Mouse (Mus musculus) ES-Bruce4 (cell line): ENCODE results near the gene Nae1. TPM values are rescaled to one million over a fixed set of nuclear protein-coding genes. Genes with fewer than 3 reads are reported as not detected.

Experiments
- H3K27ac ChIP-seq: 2 replicates; pipeline ENCODE4 v1.5.1; 2012; ENCODE audit warnings: low read length, inconsistent platforms; ENCODE audit not compliant: insufficient read depth
- H3K27me3 ChIP-seq: 2 replicates; pipeline ENCODE4 v1.6.1; 2012; ENCODE audit warnings: mild to moderate bottlenecking, low read length, inconsistent platforms; ENCODE audit not compliant: control insufficient read depth, poor library complexity, insufficient read depth, severe bottlenecking
- H3K36me3 ChIP-seq: 2 replicates; pipeline ENCODE4 v1.6.1; 2012; ENCODE audit warnings: inconsistent platforms, mild to moderate bottlenecking, low read length, moderate library complexity; ENCODE audit not compliant: control insufficient read depth, poor library complexity, insufficient read depth, severe bottlenecking
- H3K4me1 ChIP-seq: one replicate; pipeline ENCODE4 v1.8.1; 2011; ENCODE audit warnings: low read length; ENCODE audit not compliant: control insufficient read depth, insufficient read depth
- H3K4me3 ChIP-seq: 2 replicates; pipeline ENCODE4 v1.5.1; 2011; ENCODE audit warnings: low read depth, mild to moderate bottlenecking, low read length
- H3K9ac ChIP-seq: 2 replicates; pipeline ENCODE4 v1.6.1; 2012; ENCODE audit warnings: low read depth, mild to moderate bottlenecking, inconsistent platforms; ENCODE audit not compliant: poor library complexity, severe bottlenecking
- H3K9me3 ChIP-seq: replicated peaks from 2 replicates; pipeline ENCODE4 v1.6.1; 2012; ENCODE audit warnings: mild to moderate bottlenecking, low read length, inconsistent platforms; ENCODE audit not compliant: control insufficient read depth, poor library complexity, insufficient read depth, severe bottlenecking
- CTCF ChIP-seq: IDR thresholded peaks from one replicate; pipeline ENCODE4 v1.8.1; 2011; ENCODE audit warnings: low read depth, low read length
- EP300 ChIP-seq: IDR thresholded peaks from 2 replicates; pipeline ENCODE4 v1.6.1; 2011; ENCODE audit warnings: low read depth, low read length; ENCODE audit not compliant: insufficient read depth
- POLR2A ChIP-seq: IDR thresholded peaks from one replicate; pipeline ENCODE4 v1.8.1; 2011; ENCODE audit warnings: low read length; ENCODE audit not compliant: insufficient read depth
- polyA plus RNA-seq: library from polyadenylated mRNA; stranded (reverse); fragments of >200 nt; gene quantifications from 2 replicates; pipeline ENCODE4 v1.2.4, GENCODE M21; 2011; ENCODE audit warnings: low read depth; ENCODE audit not compliant: missing spikeins, insufficient read depth, insufficient read length

The Nae1 gene
- polyA plus RNA-seq, 1 experiment: 114 TPM

DNA sequence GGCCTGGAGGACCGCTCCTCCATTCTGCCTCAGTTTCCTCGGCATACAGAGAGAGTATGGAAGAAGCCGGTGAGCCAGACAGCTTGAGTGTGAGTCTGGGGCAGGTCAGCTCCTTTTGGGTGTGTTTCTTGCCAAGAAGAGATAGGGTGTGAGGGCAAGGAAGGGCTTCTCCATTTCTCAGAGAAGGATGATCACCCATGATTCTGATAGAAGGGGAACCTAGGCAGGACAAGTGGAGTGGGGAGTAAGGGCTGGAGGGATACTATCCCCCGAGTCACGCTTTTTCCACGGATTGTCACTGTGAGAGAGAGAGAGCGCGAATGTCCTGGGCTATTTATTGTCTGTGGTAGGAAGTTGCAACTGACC is 7.1 kb upstream of the Nae1 start:
- TF ChIP-seq POLR2A (no peak), EP300 (no peak), CTCF (no peak)
- Histone ChIP-seq H3K4me1 (no peaks in the 10 kb centered on the region), H3K36me3 (no peaks in the 10 kb centered on the region), H3K9ac (peak overlapping the region; percentile 78), H3K27me3 (peaks cover 31% of the 10 kb centered on the region), H3K27ac (no peak overlapping the region), H3K9me3 (no peaks in the 10 kb centered on the region), H3K4me3 (peak overlapping the region; percentile 62)

DNA sequence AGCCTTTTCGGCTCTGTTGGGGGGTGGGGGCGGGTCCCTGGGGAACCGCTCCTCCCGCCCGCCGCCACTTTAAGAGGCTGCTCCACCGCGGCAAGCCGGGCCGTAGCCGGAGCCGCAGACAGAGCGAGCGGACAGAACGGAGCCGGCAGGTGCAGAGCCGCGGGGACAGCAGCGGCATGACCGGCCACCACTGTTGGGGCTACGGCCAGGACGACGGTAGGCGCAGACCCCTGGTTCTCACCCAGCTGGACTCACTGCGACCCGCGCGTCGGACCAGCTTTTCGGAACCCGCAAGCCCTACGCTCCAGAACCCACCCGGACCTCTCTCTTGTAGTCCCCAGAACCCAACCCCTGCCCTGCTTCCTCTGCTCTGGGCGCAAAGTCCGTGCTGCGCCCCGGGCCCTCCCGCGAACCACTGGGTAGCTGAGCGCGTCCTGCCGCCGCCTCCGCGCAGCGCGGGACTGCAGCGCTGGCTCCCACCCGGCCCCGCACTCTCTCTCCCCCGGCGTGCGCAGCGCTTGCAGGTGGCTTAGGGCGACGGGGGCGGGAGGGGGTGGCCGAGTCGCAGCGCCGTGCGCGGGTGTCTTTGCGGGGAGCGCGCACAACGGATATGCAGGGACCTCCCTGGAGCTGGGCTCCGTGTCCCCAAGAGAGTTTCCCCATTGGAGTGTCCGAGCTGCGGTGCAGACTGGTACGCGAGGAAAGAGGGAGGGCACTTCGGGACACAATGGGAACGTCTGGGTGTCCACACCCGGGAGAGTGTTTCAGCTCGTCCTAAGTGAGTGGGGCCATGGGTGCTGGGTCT is 6.5 kb upstream of the Nae1 start:
- Histone ChIP-seq H3K9me3 (no peaks in the 10 kb centered on the region), H3K27me3 (peaks cover 31% of the 10 kb centered on the region), H3K36me3 (no peaks in the 10 kb centered on the region), H3K4me3 (peak overlapping the region; percentile 62), H3K4me1 (no peaks in the 10 kb centered on the region), H3K9ac (peak overlapping the region; percentile 78), H3K27ac (no peak overlapping the region)
- TF ChIP-seq POLR2A: no peak
- no peak for TF ChIP-seq CTCF

DNA sequence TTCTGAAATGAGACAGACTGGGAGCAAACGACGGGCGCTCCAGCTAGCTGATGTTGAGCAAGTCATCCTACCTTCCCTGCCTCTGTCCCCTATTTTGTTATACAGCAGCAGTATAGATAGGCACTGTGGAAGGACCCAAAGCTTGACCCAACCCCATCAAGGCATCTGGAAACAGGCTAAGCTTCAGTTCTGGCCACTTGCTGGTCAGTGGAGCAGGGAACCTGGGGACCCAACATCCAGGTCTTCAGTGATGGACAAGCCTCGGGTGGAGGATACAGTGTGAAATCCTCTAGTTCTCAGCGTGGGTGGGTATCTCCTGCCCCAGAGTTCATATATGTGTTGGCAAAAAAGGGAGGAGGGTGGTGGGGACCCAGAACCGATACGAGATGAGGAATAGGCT is 5.8 kb upstream of the Nae1 start:
- H3K9me3 ChIP-seq: no peaks in the 10 kb centered on the region
- H3K4me1 ChIP-seq: no peaks in the 10 kb centered on the region
- H3K4me3 ChIP-seq: no peak overlapping the region
- H3K36me3 ChIP-seq: no peaks in the 10 kb centered on the region
- no peak overlapping the region for H3K27ac ChIP-seq
- TF ChIP-seq EP300 (no peak), POLR2A (no peak), CTCF (no peak)
- peaks cover 31% of the 10 kb centered on the region for H3K27me3 ChIP-seq
- peak overlapping the region; percentile 78; the same call in 1 of the 2 replicates for H3K9ac ChIP-seq

DNA sequence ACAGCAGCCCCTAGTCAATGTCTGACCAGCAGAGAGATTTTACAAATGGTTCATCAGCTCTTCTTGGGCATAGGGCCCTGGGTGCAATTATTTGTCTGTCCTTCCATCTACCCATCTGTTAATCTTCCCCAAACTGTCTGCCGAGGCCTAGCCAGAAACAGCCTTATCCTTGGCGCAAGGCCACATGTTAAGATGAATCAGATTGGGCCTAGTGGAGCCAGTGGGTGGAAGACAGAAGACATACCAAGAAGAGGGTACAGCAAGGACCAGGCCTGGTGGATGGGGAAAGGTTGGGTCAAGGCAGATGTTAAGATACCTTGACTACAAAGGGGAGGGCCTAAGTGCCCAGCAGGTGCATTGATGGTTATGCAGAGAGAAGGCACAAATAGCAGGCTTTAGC is 5.1 kb upstream of the Nae1 start:
- H3K4me1 ChIP-seq: no peaks in the 10 kb centered on the region
- peaks cover 31% of the 10 kb centered on the region for H3K27me3 ChIP-seq
- no peak overlapping the region for H3K9ac ChIP-seq
- TF ChIP-seq CTCF: no peak
- no peaks in the 10 kb centered on the region for H3K9me3 ChIP-seq
- H3K4me3 ChIP-seq: no peak overlapping the region
- H3K27ac ChIP-seq: no peak overlapping the region
- H3K36me3 ChIP-seq: no peaks in the 10 kb centered on the region

DNA sequence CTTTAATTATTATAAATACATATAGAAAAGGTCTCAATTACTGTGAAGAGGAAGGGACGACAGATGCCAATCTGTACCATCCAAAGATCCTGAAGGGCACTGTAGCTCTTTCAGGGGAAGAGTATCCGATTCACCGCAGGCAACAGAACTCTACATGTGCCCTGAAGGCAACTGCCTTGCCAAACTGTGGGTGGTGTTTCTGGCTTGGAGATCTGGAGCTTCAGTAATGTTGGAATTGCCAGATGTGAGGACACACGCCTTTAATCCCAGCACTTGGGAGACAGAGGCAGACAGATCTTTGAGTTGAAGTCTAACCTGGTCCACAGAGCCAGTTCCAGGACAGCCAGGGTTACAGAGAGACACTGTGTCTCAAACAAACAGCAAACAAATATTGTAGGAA is 4.5 kb upstream of the Nae1 start:
- H3K4me3 ChIP-seq: no peak overlapping the region

DNA sequence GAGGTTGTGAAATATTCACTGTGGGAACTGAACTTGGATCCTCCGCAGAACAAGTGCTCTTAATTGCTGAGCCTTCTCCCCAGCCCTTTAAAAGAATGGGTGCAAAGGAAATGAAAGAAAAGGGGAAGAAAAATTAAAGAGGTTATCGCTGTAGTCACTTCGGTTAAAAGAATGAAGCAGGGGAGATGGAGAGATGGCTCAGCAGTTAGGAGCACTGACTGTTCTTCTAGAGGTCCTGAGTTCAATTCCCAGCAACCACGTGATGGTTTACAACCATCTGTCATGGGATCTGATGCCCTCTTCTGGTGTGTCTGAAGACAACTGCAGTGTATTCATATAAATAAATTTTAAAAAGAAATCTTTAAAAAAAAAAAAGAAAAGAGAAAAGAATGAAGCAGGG is 1.6 kb upstream of the Nae1 start:
- Histone ChIP-seq H3K9me3 (no peaks in the 10 kb centered on the region), H3K27ac (no peak overlapping the region), H3K9ac (no peak overlapping the region), H3K27me3 (peaks cover 14% of the 10 kb centered on the region), H3K36me3 (peaks cover 3% of the 10 kb centered on the region; the same call in 1 of the 2 replicates), H3K4me1 (no peaks in the 10 kb centered on the region), H3K4me3 (no peak overlapping the region)
- TF ChIP-seq CTCF (no peak), POLR2A (no peak), EP300 (no peak)

More for the DNA sequence above, 4.5 kb upstream of the Nae1 start:
- TF ChIP-seq EP300 (no peak), POLR2A (no peak), CTCF (no peak)
- Histone ChIP-seq H3K36me3 (no peaks in the 10 kb centered on the region), H3K9ac (no peak overlapping the region), H3K9me3 (no peaks in the 10 kb centered on the region), H3K4me1 (no peaks in the 10 kb centered on the region), H3K27ac (no peak overlapping the region), H3K27me3 (peaks cover 31% of the 10 kb centered on the region)
